Mouse (Mus musculus) ES-Bruce4 (cell line): ENCODE data around the gene Ufsp1. TPM values are rescaled to one million over a fixed set of nuclear protein-coding genes. Genes with fewer than 3 reads are reported as not detected.

Experiments used
- H3K27ac ChIP-seq: 2 replicates; pipeline ENCODE4 v1.5.1; 2012; ENCODE audit warnings: low read length, inconsistent platforms; ENCODE audit not compliant: insufficient read depth
- H3K27me3 ChIP-seq: 2 replicates; pipeline ENCODE4 v1.6.1; 2012; ENCODE audit warnings: mild to moderate bottlenecking, low read length, inconsistent platforms; ENCODE audit not compliant: control insufficient read depth, poor library complexity, insufficient read depth, severe bottlenecking
- H3K36me3 ChIP-seq: 2 replicates; pipeline ENCODE4 v1.6.1; 2012; ENCODE audit warnings: inconsistent platforms, mild to moderate bottlenecking, low read length, moderate library complexity; ENCODE audit not compliant: control insufficient read depth, poor library complexity, insufficient read depth, severe bottlenecking
- H3K4me1 ChIP-seq: one replicate; pipeline ENCODE4 v1.8.1; 2011; ENCODE audit warnings: low read length; ENCODE audit not compliant: control insufficient read depth, insufficient read depth
- H3K4me3 ChIP-seq: 2 replicates; pipeline ENCODE4 v1.5.1; 2011; ENCODE audit warnings: low read depth, mild to moderate bottlenecking, low read length
- H3K9ac ChIP-seq: 2 replicates; pipeline ENCODE4 v1.6.1; 2012; ENCODE audit warnings: low read depth, mild to moderate bottlenecking, inconsistent platforms; ENCODE audit not compliant: poor library complexity, severe bottlenecking
- H3K9me3 ChIP-seq: replicated peaks from 2 replicates; pipeline ENCODE4 v1.6.1; 2012; ENCODE audit warnings: mild to moderate bottlenecking, low read length, inconsistent platforms; ENCODE audit not compliant: control insufficient read depth, poor library complexity, insufficient read depth, severe bottlenecking
- CTCF ChIP-seq: IDR thresholded peaks from one replicate; pipeline ENCODE4 v1.8.1; 2011; ENCODE audit warnings: low read depth, low read length
- EP300 ChIP-seq: IDR thresholded peaks from 2 replicates; pipeline ENCODE4 v1.6.1; 2011; ENCODE audit warnings: low read depth, low read length; ENCODE audit not compliant: insufficient read depth
- POLR2A ChIP-seq: IDR thresholded peaks from one replicate; pipeline ENCODE4 v1.8.1; 2011; ENCODE audit warnings: low read length; ENCODE audit not compliant: insufficient read depth
- polyA plus RNA-seq: library from polyadenylated mRNA; stranded (reverse); fragments of >200 nt; gene quantifications from 2 replicates; pipeline ENCODE4 v1.2.4, GENCODE M21; 2011; ENCODE audit warnings: low read depth; ENCODE audit not compliant: missing spikeins, insufficient read depth, insufficient read length

The Ufsp1 gene
- polyA plus RNA-seq, 1 experiment: 6.4 TPM

- Histone ChIP-seq H3K9ac (no peak overlapping the region), H3K36me3 (peaks cover 70% of the 10 kb centered on the region), H3K4me3 (no peak overlapping the region), H3K9me3 (no peaks in the 10 kb centered on the region), H3K27ac (no peak overlapping the region), H3K4me1 (peaks cover 5% of the 10 kb centered on the region), H3K27me3 (no peaks in the 10 kb centered on the region)
- TF ChIP-seq CTCF (no peak), EP300 (no peak), POLR2A (no peak)
These were observed 9.7 kb downstream of the Ufsp1 start for GRCm38 (mm10) chr5:137304165-137304564.

- H3K36me3 ChIP-seq: peaks cover 70% of the 10 kb centered on the region
- no peaks in the 10 kb centered on the region for H3K27me3 ChIP-seq
- H3K4me3 ChIP-seq: peak overlapping the region; percentile 47
- H3K4me1 ChIP-seq: peaks cover 5% of the 10 kb centered on the region
- H3K27ac ChIP-seq: 0 out of 2 replicates have a peak overlapping the region, but pooled peaks have one; percentile 82
- no peaks in the 10 kb centered on the region for H3K9me3 ChIP-seq
- H3K9ac ChIP-seq: peak overlapping the region; percentile 96
- no peak for TF ChIP-seq CTCF
- TF ChIP-seq EP300: no peak
- no peak for TF ChIP-seq POLR2A
These were observed 10.4 kb downstream of the Ufsp1 start for GRCm38 (mm10) chr5:137304816-137305215.

- Histone ChIP-seq H3K9me3 (no peaks in the 10 kb centered on the region), H3K9ac (peak overlapping the region; percentile 96), H3K4me1 (peaks cover 5% of the 10 kb centered on the region), H3K27me3 (no peaks in the 10 kb centered on the region), H3K27ac (peak overlapping the region; percentile 82), H3K4me3 (peak overlapping the region; percentile 60), H3K36me3 (peaks cover 67% of the 10 kb centered on the region)
- TF ChIP-seq EP300 (0 out of 2 replicates have a peak, but pooled peaks have one; percentile 17), CTCF (no peak)
These were observed 11.4 kb downstream of the Ufsp1 start for GRCm38 (mm10) chr5:137305822-137306221.

- Histone ChIP-seq H3K27me3 (no peaks in the 10 kb centered on the region), H3K9me3 (no peaks in the 10 kb centered on the region), H3K4me1 (peaks cover 5% of the 10 kb centered on the region), H3K36me3 (peaks cover 60% of the 10 kb centered on the region), H3K9ac (peak overlapping the region; percentile 96), H3K27ac (peak overlapping the region; percentile 76), H3K4me3 (peak overlapping the region; percentile 96)
- TF ChIP-seq EP300 (no peak), POLR2A (no peak), CTCF (no peak)
These were observed 12.1 kb downstream of the Ufsp1 start for GRCm38 (mm10) chr5:137306439-137307005.

GRCm38 (mm10) chr5:137307071-137307912 lies 12.9 kb downstream of the Ufsp1 start, which contains the start of gene Srrt:
Srrt (minus strand) TSS chr5:137307674.
- H3K27ac ChIP-seq: peak within 1 kb of the TSS; percentile 96
- no peaks in the 10 kb centered on the region for H3K27me3 ChIP-seq
- H3K9me3 ChIP-seq: no peaks in the 10 kb centered on the region
- no peak for TF ChIP-seq CTCF
- TF ChIP-seq EP300: 0 out of 2 replicates have a peak, but pooled peaks have one; percentile 15
- TF ChIP-seq POLR2A: peak; percentile 77
- H3K36me3 ChIP-seq: peaks cover 52% of the 10 kb centered on the region
- peak within 1 kb of the TSS; percentile 96 for H3K4me3 ChIP-seq
- peak within 1 kb of the TSS; percentile 96 for H3K9ac ChIP-seq
- peaks cover 3% of the 10 kb centered on the region for H3K4me1 ChIP-seq

- H3K9ac ChIP-seq: peak overlapping the region; percentile 96
- peaks cover 5% of the 10 kb centered on the region for H3K4me1 ChIP-seq
- H3K27ac ChIP-seq: peak overlapping the region; percentile 96; the same call in 1 of the 2 replicates
- H3K27me3 ChIP-seq: no peaks in the 10 kb centered on the region
- H3K9me3 ChIP-seq: no peaks in the 10 kb centered on the region
- H3K4me3 ChIP-seq: no peak overlapping the region
- TF ChIP-seq CTCF: peak; percentile 12
- no peak for TF ChIP-seq POLR2A
- peaks cover 42% of the 10 kb centered on the region for H3K36me3 ChIP-seq
These were observed 13.9 kb downstream of the Ufsp1 start for GRCm38 (mm10) chr5:137308356-137308755.
